Mouse (Mus musculus) midbrain, embryonic 12.5 days (tissue): ENCODE data around the gene Slc38a10. TPM values are rescaled to one million over a fixed set of nuclear protein-coding genes. Genes with fewer than 3 reads are reported as not detected.

Source experiments
- ATAC-seq: fragments of 200-750 bp; cut with Nextera tagmentation; 2 replicates; pipeline ENCODE4 v1.8.0; 2017; ENCODE audit warnings: low read depth, moderate TSS enrichment, moderate library complexity; ENCODE audit not compliant: low FRiP score
- H3K27ac ChIP-seq: fragments of 300-500 bp; sonication (generic); replicated peaks from 2 replicates; pipeline ENCODE4 v1.5.1; 2016; ENCODE audit warnings: mild to moderate bottlenecking
- H3K27me3 ChIP-seq: fragments of 300-500 bp; sonication (generic); 2 replicates; pipeline ENCODE4 v1.6.1; 2016; ENCODE audit warnings: mild to moderate bottlenecking
- H3K36me3 ChIP-seq: fragments of 300-500 bp; sonication (generic); 2 replicates; pipeline ENCODE4 v1.6.1; 2016
- H3K4me1 ChIP-seq: fragments of 300-500 bp; sonication (generic); 2 replicates; pipeline ENCODE4 v1.6.1; 2016
- H3K4me2 ChIP-seq: fragments of 300-500 bp; sonication (generic); replicated peaks from 2 replicates; pipeline ENCODE4 v1.6.1; 2016; ENCODE audit warnings: mild to moderate bottlenecking, moderate library complexity
- H3K4me3 ChIP-seq: fragments of 300-500 bp; sonication (generic); 2 replicates; pipeline ENCODE4 v1.5.1; 2016; ENCODE audit warnings: mild to moderate bottlenecking
- H3K9ac ChIP-seq: fragments of 300-500 bp; sonication (generic); replicated peaks from 2 replicates; pipeline ENCODE4 v1.6.1; 2016; ENCODE audit warnings: mild to moderate bottlenecking, moderate library complexity
- H3K9me3 ChIP-seq: fragments of 300-500 bp; sonication (generic); 2 replicates; pipeline ENCODE4 v1.6.1; 2016; ENCODE audit warnings: mild to moderate bottlenecking
- WGBS: fragments of 180-500 bp; shearing (Covaris S2); methylation state at CpG from one replicate; pipeline ENCODE4 v1.1.7; 2016; 5-methylcytosine and 5-hydroxymethylcytosine counted together
- polyA plus RNA-seq: library from polyadenylated mRNA; unstranded; fragments of >200 nt; fragmentation: Nextera tagmentation; extraction: Ambion mirVana; gene quantifications from 2 replicates; pipeline ENCODE4 v1.2.1, GENCODE M21; 2016

The Slc38a10 gene
- polyA plus RNA-seq, 1 experiment from 2014 or later: 106 TPM

DNA sequence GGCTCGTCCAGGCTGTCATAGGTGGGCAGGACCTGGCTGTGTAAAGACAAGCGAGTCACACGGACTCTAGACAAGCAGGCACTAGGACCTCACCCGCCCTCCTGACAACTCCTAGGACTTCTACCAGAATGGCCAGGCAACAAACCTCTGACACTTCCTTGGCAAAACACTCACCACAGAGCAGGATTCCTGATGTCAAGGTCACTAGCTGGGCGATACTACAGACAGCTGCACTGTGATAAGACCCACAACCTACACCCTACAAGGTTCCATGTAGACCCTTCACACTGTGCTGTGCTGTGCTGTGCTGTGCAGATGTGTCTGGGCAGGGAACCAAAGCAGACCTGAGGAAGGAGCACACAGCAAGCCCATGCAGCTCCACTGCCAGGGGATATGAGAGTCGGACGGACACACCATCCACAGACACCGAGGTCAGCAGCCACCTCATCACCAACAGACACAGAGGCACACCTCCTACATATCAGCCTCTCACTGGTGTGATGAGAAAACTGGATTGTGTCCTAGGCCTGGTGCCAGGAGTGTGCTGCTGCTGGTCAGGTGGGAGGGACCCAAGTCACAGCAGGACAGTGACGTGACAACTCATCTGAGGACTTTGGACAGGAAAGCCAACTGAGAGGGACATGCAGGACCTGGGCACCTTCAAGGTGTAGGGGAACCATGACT is 16.2 kb downstream of the Slc38a10 start:
- 93% methylated on average over 9 of the region's 9 CpGs for WGBS
- Histone ChIP-seq H3K9ac (no peak overlapping the region), H3K36me3 (peaks cover 54% of the 10 kb centered on the region), H3K4me1 (peaks cover 10% of the 10 kb centered on the region; the same call in 1 of the 2 replicates), H3K9me3 (no peaks in the 10 kb centered on the region), H3K4me3 (no peak overlapping the region), H3K27ac (no peak overlapping the region), H3K4me2 (no peak overlapping the region), H3K27me3 (no peaks in the 10 kb centered on the region)
- ATAC-seq: no peak

- no peak for ATAC-seq
- Histone ChIP-seq H3K36me3 (peaks cover 58% of the 10 kb centered on the region), H3K4me1 (peaks cover 10% of the 10 kb centered on the region; the same call in 1 of the 2 replicates), H3K4me2 (no peak overlapping the region), H3K4me3 (no peak overlapping the region), H3K27ac (no peak overlapping the region), H3K9ac (no peak overlapping the region), H3K27me3 (no peaks in the 10 kb centered on the region), H3K9me3 (no peaks in the 10 kb centered on the region)
- 95% methylated on average over 5 of the region's 5 CpGs for WGBS
Observed at GRCm38 (mm10) chr11:120134148-120134547, 17.0 kb downstream of the Slc38a10 start.

GRCm38 (mm10) chr11:120129281-120129680 is 21.9 kb downstream of the Slc38a10 start:
- no peaks in the 10 kb centered on the region for H3K27me3 ChIP-seq
- no peak overlapping the region for H3K27ac ChIP-seq
- no peaks in the 10 kb centered on the region for H3K4me1 ChIP-seq
- H3K4me3 ChIP-seq: no peak overlapping the region
- no peaks in the 10 kb centered on the region for H3K9me3 ChIP-seq
- peaks cover 65% of the 10 kb centered on the region for H3K36me3 ChIP-seq
- H3K4me2 ChIP-seq: no peak overlapping the region
- no peak overlapping the region for H3K9ac ChIP-seq
- 79% methylated on average over 7 of the region's 7 CpGs for WGBS
- ATAC-seq: no peak

GRCm38 (mm10) chr11:120126845-120127244 is 24.3 kb downstream of the Slc38a10 start:
- no peak for ATAC-seq
- Histone ChIP-seq H3K4me2 (no peak overlapping the region), H3K9ac (no peak overlapping the region), H3K27me3 (no peaks in the 10 kb centered on the region), H3K9me3 (no peaks in the 10 kb centered on the region), H3K4me3 (no peak overlapping the region), H3K27ac (no peak overlapping the region), H3K36me3 (peaks cover 58% of the 10 kb centered on the region), H3K4me1 (no peaks in the 10 kb centered on the region)
- 88% methylated on average over 2 of the region's 2 CpGs for WGBS

DNA sequence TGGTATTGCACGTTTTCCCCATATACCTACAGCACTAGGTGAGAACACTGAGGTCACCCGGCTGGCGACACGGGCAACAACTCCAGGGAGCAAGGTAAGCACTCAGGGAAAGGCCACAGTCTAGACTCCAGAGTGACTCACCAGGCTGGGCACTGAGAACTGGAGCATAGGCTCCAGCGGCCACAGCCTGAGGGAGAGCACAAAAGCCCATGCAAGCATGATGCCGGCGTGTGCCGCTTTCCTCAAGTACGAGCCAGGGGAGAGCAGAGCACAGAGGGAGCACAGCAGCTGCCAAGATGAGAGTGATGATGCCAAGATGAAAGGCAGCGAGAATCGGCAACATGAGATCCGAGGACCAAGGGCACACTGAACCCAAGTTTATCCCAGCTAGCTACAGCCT is 29.0 kb downstream of the Slc38a10 start:
- no peaks in the 10 kb centered on the region for H3K4me1 ChIP-seq
- no peak for ATAC-seq
- no peak overlapping the region for H3K27ac ChIP-seq
- WGBS: 92% methylated on average over 12 of the region's 12 CpGs
- no peak overlapping the region for H3K9ac ChIP-seq
- peaks cover 38% of the 10 kb centered on the region for H3K36me3 ChIP-seq
- no peak overlapping the region for H3K4me3 ChIP-seq
- no peaks in the 10 kb centered on the region for H3K9me3 ChIP-seq
- no peaks in the 10 kb centered on the region for H3K27me3 ChIP-seq
- H3K4me2 ChIP-seq: no peak overlapping the region

- 83% methylated on average over 17 of the region's 17 CpGs for WGBS
- Histone ChIP-seq H3K9me3 (no peaks in the 10 kb centered on the region), H3K4me3 (no peak overlapping the region), H3K4me2 (no peak overlapping the region), H3K4me1 (no peaks in the 10 kb centered on the region), H3K36me3 (peaks cover 41% of the 10 kb centered on the region), H3K27me3 (no peaks in the 10 kb centered on the region), H3K27ac (no peak overlapping the region), H3K9ac (no peak overlapping the region; the same call in 1 of the 2 replicates)
- no peak for ATAC-seq
Observed at GRCm38 (mm10) chr11:120120642-120121420, 30.3 kb downstream of the Slc38a10 start.

DNA sequence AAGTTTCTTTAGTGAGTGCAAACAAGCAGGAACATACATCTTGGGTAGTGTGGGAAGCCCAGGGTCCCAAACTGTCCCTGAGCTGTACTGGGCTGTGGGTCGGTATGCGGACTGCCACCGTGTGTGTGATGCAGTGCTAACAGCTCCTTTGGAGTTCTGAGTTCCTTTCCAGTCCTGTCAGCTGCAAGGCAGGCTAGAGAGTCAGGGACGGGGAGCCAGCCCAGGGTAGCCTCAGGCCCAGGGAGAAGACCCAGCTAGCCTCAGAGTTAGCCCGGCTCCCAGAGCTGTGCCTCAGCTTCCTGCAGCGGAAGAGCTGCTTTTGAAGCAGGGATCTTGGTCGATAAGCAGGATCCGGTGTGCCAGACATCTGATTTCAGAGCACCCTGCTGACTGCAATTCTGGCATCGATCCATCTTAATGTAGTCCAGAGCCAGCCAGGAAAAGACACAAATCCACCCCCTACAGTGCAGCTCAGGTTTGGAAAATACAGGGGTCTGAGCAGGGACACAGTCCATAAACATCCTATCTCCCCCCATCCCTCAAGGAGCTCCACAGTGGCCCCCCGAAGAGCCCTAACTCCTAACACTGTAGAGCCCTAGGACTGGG is 31.1 kb downstream of the Slc38a10 start:
- no peak overlapping the region for H3K27ac ChIP-seq
- peaks cover 49% of the 10 kb centered on the region for H3K36me3 ChIP-seq
- no peaks in the 10 kb centered on the region for H3K9me3 ChIP-seq
- no peaks in the 10 kb centered on the region for H3K4me1 ChIP-seq
- H3K9ac ChIP-seq: no peak overlapping the region
- H3K27me3 ChIP-seq: no peaks in the 10 kb centered on the region
- H3K4me3 ChIP-seq: no peak overlapping the region
- no peak overlapping the region for H3K4me2 ChIP-seq
- WGBS: 82% methylated on average over 10 of the region's 10 CpGs
- no peak for ATAC-seq

GRCm38 (mm10) chr11:120119108-120119507 is 32.0 kb downstream of the Slc38a10 start:
- no peak overlapping the region for H3K4me3 ChIP-seq
- peaks cover 55% of the 10 kb centered on the region for H3K36me3 ChIP-seq
- no peak overlapping the region for H3K27ac ChIP-seq

GRCm38 (mm10) chr11:120117626-120118025 is 33.5 kb downstream of the Slc38a10 start:
- no peak overlapping the region for H3K4me3 ChIP-seq
- no peaks in the 10 kb centered on the region for H3K9me3 ChIP-seq
- no peak overlapping the region for H3K27ac ChIP-seq
- peaks cover 56% of the 10 kb centered on the region for H3K36me3 ChIP-seq
- H3K4me2 ChIP-seq: no peak overlapping the region
- no peak overlapping the region for H3K9ac ChIP-seq
- WGBS: 84% methylated on average over 2 of the region's 2 CpGs
- no peaks in the 10 kb centered on the region for H3K27me3 ChIP-seq
- no peak for ATAC-seq
- H3K4me1 ChIP-seq: no peaks in the 10 kb centered on the region

More at GRCm38 (mm10) chr11:120119108-120119507, 32.0 kb downstream of the Slc38a10 start:
- Histone ChIP-seq H3K4me1 (no peaks in the 10 kb centered on the region), H3K4me2 (no peak overlapping the region), H3K9me3 (no peaks in the 10 kb centered on the region), H3K27me3 (no peaks in the 10 kb centered on the region), H3K9ac (no peak overlapping the region)
- no peak for ATAC-seq
- WGBS: 94% methylated on average over 7 of the region's 7 CpGs

DNA sequence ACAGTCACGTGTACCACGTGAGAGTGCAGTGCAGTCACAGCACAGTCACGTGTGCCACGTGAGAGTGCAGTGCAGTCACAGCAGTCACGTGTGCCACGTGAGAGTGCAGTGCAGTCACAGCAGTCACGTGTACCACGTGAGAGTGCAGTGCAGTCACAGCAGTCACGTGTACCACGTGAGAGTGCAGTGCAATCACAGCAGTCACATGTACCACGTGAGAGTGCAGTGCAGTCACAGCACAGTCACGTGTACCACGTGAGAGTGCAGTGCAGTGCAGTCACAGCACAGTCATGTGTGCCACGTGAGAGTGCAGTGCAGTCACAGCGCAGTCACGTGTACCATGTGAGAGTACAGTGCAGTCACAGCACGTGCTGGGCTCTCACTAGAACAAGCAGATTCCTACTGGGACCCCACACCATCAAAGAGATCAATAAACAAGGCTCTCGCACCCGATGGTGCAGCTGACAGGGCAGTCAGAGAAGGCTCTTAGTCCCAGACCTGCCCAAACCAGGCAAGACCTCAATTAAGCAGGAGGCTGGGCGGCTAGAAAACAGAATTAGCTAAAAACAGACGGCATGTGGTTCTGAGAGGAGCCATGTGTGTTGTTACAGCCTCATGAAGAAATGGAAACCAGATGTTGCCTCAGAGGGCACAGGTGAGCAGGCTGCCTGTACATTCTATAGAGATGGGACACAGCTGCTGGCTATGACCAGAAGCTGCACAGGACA is 36.5 kb downstream of the Slc38a10 start:
- H3K9me3 ChIP-seq: no peaks in the 10 kb centered on the region
- WGBS: 94% methylated on average over 21 of the region's 21 CpGs
- no peak overlapping the region for H3K4me3 ChIP-seq
- peaks cover 56% of the 10 kb centered on the region for H3K36me3 ChIP-seq
- no peak overlapping the region for H3K9ac ChIP-seq
- H3K4me2 ChIP-seq: no peak overlapping the region
- ATAC-seq: no peak
- 0 out of 2 replicates have a peak, but pooled peaks cover 6% of the 10 kb centered on the region for H3K4me1 ChIP-seq
- H3K27me3 ChIP-seq: no peaks in the 10 kb centered on the region
- H3K27ac ChIP-seq: no peak overlapping the region

DNA sequence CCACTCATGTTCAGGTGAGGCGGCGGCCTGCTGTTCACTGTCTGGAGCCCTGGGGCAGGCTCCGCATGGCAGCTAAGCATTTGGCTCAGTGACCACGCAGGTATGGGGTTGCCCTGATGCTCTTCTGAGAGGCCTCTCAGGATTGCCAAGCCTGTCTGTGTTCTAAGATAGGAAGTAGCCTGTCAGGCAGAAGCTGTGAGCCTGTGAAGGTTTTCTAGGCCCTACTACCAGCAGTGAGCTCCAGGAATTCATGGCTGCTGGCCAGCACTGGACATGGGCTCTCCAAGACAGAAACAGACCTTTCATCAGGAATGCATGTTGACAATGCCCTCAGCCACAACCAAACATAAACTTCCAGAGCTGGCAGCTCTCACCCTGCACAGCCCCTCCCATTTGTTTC is 39.0 kb downstream of the Slc38a10 start:
- peaks cover 65% of the 10 kb centered on the region for H3K36me3 ChIP-seq
- ATAC-seq: no peak
- WGBS: 94% methylated on average over 4 of the region's 4 CpGs

More for the DNA sequence above, 39.0 kb downstream of the Slc38a10 start:
- Histone ChIP-seq H3K27me3 (no peaks in the 10 kb centered on the region), H3K4me3 (no peak overlapping the region), H3K9ac (no peak overlapping the region), H3K9me3 (no peaks in the 10 kb centered on the region), H3K27ac (no peak overlapping the region), H3K4me1 (0 out of 2 replicates have a peak, but pooled peaks cover 6% of the 10 kb centered on the region), H3K4me2 (no peak overlapping the region)
